Mouse (Mus musculus): ENCODE results near the gene Trp53tg5.

Trp53tg5 gene

DNA sequence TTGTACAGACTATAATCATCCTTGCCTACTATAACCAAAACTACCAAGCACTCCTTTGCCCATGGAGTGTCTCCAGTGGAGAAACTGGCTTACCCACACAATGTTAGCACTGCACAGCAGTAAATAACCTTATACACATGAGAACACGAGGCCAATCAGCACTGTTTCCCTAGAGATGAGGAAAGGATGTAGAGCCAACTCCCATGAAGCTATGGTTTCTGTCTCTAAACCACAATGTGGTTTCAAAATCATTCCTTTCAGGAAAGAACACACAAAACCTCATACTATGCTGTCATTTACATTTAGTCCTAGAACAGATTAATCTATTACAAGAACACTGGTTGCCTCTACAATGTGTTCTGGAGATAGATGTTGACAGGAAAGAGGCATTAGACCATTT, 22.8 kb upstream of the Trp53tg5 start:
- DNase-seq (ENCODE audit: low spot score): no peak

DNA sequence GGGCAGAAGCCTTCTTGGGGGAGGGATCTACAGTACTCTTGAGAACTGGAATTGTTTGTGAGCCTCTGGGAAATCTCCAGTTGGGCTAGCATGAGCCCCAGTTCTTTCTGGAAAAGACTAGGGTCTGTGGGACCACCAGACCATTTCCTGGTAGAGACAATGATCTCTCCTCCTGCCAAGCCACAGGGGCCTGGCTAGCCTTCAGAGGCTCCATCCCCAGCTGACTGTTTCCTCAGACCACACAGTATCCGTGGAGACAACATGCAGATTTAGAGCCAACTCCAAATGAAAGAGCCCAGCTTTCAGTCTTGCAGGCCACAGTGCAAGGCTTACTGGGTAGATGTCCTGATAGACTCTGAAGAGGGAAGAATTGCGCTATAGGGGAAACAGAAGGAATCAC, 20.6 kb upstream of the Trp53tg5 start:
- DNase-seq (ENCODE audit: low spot score): no peak

DNA sequence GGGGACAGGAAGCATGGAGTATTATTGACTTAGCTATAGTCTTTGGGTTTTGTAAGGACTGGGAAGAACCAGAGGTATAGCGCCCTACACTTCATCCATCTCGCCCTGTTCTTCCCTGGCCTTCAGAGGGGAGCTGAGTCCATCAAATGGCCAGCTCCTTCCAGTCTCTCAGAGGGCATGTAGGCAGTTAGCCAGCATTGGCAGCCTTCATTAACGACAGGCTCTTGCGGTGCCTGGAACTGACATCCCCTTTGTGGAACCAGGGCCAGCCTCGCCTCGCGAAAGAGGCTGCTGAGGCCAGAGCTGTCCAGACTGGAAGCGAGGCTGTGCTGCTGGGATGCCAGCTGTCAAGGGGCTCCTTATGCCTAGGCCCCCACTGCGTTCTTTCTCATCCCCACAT, 14.3 kb upstream of the Trp53tg5 start:
- DNase-seq (ENCODE audit: low spot score): peak; percentile 83

DNA sequence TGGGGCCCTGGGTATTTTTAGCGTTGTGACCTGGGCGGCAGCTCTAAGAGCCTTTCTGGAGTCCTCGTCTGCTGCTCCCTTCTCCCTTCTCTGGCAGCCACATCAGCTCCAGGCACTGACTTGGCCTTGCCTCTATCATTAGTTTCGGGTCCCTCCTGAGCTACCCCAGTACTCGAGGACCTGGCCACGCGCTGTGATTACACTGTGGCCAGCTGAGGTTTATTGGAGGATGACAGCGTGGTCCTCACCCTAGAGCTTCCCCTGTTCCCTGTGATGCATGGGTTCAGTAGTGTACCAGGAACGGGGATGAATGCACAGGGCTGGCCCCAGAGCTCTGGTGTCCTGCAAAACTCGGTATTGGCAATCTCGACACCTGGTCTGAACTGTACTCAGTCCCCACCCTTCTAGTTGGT, 13.6 kb upstream of the Trp53tg5 start:
- DNase-seq (ENCODE audit: low spot score): no peak

DNA sequence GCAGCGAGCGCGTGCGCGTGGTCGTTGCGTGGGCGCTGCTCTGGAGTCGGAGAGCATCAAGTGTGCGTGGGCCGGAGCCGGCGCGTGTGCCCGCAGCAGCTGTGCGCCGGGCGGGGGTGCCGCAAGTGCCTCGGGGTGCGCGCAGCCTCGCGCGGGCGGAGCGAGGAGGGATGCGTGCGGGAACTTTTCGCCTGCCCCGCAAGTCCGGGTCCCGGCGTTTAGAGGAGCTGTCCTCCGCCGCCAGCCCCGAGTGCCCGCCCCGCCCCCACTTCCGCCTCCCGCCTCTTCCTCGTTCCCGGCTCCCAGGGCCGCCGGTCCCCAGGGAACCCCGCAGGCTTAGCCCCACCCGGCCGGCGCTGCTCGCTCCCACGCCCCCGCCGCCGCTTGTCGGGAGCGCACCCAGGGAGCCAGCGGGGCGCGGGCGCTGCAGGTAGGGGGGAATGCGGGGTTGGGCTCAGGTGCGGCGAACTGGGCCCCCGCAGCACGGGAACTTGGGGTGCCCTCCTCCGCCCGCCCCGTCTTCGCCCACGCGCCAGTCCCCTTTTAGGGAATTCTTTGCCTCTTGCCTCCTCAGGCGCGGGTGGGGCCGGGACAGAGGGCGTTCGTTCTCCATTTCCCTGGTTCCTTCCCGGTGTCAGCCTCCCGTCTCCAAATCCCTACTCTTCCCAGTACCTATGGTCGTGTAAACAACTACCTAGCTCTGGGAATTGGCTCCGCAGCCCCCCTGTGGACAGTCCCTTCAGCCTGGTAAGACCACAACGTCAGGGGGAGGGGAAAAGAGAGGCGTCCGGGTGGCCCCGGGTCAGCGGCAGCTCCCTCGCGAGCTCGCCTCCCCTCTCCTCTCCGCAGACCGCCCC, 13.0 kb upstream of the Trp53tg5 start:
- peak; percentile 83 for DNase-seq (ENCODE audit: low spot score)

DNA sequence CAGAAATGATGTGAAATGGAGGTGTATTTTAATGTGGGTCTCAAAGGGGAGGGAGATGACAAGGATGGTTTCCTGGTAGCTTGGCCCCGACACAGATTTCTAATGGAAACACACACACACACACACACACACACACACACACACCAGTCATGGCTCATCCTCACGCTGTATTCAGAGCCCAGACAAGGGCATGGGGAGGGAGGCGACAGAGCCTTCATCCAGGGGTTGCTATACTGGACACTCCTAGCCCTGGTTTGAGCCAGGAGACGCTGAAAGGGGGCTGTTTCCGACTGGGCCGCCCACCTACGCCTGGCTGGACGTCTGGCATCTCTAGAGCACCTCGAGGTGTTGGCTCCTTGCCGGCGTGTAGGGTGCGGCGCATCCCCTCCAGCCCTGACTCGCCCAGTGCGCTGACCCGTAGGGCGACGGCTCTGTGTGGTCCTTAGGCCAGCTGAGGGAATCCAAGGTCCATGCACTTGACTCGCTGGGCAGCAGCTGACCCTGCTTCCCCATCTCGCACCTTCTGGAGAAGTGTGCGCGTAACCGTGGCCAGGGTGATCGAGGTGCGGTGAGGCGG, 12.2 kb upstream of the Trp53tg5 start, which contains the start of gene Dbndd2:
Gene Dbndd2 (plus strand): TSS at position 426 of the 577 bp plus-strand sequence.
- DNase-seq (ENCODE audit: low spot score): no peak

DNA sequence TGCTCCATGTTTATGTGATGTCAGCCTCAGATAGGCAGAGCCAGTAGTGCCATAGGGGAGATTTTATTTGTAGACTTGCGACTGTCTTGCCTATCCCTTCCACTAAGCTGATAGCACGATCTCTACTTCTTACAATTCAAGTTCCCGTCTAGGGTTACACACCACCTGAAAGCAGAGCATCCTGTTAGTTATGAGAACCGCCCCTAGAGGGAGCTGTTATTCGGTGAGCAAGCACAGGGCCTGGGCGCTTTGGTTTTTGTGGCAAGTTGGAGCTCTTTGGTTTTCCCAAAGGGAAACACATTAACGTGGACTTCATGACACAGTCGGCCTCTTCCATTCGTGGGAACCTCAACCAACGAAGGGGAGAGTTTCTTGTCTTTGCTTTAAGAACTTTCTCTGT, 3.3 kb downstream of the Trp53tg5 start:
- DNase-seq (ENCODE audit: low spot score): peak; percentile 76

DNA sequence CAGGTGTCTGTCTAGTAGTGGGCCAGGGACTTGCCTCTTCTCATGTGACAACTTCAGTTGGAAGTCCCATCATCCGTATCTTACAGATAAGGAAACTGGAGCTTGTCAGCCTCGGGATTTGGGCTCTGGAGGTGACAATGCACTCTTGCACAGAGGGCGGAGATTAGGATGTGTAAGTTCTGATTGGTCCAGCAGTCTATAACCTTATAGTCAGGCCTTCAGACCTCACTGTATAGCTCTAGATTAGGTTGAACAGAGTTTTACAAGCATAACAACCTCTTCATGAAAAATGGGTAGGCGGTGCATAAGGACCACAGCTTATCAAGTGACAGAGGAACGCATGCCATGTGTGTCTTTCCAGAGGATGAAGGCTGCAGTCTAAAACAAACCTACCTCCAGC, 6.7 kb downstream of the Trp53tg5 start:
- DNase-seq (ENCODE audit: low spot score): no peak

DNA sequence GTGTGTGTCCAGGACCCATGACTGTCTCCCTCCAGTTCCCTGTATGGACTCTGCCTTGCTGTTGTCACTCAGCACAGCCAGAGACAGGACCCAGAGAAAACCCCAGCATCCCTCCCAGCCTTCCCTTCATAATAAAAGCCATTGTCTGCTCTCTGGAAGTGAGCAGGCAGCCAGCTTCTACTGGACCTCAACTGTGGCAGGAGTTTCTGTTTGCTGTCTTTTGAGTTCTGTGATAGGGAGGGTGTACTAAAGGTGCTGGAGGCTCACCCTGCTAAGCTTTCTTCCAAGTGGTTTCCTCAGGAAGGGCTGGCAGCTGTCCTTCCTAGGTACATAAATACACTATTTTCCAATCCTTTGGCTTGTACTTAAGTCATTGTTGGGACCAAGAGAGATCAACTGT, 8.4 kb downstream of the Trp53tg5 start:
- DNase-seq (ENCODE audit: low spot score): no peak

DNA sequence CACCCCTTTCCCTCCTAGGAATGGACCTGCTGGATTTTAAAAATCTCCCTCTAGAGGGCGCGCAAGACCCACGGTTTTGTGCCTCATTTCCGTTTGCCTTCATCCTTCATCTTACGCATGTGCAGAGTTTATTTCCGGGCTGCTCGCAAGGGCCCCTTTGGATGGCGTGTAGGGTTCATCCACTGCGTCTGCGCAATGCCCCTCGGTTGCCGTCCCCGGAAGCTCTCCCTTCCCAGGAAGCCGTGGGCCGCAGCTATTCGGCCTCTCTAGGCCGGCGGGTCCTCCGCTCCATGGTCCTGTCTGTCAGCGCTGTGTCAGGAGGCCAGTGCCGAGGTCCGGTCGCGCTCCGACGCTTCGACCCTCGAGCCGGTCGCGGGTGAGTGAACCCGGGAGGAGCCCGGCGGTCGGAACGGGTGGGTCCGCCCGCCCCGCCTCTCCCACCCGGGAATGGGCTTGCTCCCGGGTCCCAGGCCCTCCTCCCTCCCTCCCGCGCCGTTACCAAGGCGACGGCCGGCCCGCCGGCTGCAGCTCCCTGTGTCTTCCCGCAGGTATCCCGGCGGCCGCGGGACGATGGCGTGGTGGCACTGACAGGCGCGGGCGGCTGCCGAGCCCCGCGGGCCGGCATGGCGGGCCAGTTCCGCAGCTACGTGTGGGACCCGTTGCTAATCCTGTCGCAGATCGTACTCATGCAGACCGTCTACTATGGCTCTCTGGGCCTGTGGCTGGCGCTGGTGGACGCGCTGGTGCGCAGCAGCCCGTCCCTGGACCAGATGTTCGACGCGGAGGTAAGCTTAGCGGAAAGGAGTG, 12.6 kb downstream of the Trp53tg5 start, which contains the start of gene Gm20458:
Gene Gm20458 (plus strand): TSS at position 223 of the 807 bp plus-strand sequence.
- peak; percentile 97 for DNase-seq (ENCODE audit: low spot score)

DNA sequence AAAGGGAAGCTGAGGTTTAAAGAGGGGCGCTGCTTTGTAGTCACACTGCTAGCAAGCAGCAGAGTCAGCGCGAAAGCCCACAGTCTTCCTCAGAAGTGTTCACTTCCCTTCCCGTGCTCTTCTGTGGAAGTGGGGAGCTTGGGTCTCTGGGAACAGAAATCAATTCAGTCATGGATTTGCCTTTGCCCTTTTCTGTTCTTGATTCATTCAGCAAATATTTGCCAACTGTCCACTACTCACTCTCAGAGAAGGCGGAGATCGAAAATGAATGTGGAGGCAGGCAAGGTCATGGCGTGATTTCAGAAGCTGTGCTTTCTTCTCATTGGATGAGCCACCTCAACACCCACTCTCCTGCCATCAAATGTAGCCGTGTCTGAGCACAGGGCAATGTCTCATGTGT, 15.0 kb downstream of the Trp53tg5 start:
- no peak for DNase-seq (ENCODE audit: low spot score)

DNA sequence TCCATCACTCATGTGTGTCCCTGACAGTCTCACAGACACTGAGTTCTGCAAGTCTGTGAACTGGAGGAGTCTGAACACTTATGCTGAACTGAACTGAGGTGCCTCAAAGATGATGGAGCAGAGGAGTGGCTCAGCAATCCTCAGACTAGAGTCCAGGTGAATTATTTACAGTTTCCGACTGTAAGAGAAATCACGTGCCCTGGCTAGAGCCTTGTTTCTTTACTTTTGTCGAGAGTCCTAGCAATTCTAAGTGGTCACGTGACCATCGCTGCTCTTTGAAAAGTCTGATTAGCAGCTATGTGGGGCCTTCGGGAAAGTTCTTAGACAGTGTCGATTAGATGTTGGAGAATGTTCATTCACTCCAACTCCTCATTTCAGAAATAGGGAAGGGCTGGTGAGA, 15.6 kb downstream of the Trp53tg5 start:
- DNase-seq (ENCODE audit: low spot score): no peak

DNA sequence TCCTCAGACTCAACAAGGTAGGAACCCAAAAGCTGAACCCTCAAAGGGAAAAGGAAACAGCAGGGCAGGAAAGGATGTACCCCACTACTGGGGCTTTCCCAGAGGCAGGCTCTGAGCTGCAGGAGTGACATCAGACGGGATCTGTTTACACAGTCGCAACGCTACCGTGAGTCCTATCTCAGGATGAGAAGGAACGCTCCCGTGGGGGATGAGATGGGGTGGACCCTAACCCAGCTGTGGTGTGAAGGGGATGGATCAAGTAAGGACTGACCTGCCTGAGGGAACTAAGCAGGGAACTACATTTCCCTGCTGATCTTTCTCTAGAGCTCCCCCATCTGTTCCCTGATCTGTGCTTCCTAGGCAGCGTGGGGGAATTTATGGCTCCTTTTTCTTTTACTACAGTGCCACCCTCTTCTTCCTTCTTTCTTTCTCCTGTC, 16.6 kb downstream of the Trp53tg5 start, which contains the start of gene Sys1:
Gene Sys1 (plus strand): TSS at position 101 of the 437 bp plus-strand sequence.
- DNase-seq (ENCODE audit: low spot score): peak; percentile 53

DNA sequence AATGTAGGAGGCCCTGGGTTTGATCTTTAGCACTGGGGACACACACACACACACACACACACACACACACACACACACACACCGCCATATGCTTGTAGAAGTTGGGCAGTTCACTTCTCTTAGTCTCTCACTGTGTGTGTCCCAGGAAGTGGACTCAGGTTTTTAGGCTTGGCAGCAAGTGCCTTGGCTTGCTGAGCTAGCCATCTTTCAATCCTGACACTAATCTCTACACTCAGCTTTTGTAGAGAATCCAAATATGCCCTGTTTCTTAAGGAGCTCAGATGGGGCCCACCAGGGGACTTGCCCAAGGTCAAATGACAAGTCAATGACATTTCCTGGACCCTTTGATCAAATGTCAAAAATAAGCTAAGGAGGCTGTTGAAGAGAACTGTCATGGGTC, 17.1 kb downstream of the Trp53tg5 start:
- no peak for DNase-seq (ENCODE audit: low spot score)

DNA sequence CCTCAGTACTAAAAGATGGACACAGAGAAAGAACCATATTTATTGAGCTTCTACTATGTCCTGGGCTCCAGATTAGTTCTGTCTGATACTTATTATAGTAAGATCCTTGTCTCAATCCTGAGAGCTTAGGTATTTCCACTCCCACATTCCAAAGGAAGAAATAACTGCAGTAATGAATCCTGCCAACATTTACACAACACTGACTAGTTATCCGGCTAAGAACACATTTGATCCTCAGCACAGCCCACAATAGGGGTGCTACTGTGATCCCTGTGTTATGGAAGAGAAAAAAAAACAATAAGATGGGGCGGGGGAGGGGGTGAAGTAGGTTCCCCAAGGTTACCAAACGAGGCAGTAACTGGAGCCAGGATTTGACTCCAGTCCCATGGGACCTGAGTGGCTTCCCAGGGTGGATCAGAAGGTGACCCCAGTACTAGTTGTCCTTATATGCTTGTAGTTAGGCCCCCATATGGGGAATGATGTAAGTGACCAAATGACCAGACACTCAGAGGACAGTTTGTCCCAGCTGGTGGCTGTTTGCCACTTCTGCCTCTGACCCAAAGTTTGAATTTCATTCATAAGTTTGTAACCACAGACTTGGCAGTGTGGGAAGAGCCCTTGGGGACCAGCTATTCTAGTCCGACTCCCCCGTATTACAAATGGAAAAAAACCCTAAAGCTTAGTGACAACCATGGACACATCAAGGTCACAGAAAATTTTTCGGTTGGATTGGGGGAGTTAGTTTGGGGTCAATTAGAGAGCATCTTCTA, 17.9 kb downstream of the Trp53tg5 start:
- DNase-seq (ENCODE audit: low spot score): no peak

DNA sequence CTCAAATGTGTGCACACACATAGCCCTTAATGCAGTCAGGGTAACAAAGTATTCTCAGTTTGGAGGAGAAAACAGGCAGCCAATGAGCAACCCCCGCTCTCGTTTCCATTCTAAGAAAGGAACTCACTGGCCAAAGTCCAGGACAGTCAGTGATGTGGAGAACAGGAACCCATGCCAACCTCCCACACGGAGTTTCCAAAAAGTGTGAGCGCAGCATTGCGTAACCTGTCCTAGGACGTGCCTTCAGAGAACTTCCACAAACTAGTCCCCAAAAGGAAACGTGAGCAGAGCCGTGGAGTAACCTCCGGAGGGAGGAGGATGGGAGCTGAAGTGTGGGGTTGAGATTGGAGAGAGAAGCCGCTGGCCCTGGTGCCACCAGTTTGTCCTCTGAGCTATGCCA, 18.7 kb downstream of the Trp53tg5 start:
- DNase-seq (ENCODE audit: low spot score): peak; percentile 81

DNA sequence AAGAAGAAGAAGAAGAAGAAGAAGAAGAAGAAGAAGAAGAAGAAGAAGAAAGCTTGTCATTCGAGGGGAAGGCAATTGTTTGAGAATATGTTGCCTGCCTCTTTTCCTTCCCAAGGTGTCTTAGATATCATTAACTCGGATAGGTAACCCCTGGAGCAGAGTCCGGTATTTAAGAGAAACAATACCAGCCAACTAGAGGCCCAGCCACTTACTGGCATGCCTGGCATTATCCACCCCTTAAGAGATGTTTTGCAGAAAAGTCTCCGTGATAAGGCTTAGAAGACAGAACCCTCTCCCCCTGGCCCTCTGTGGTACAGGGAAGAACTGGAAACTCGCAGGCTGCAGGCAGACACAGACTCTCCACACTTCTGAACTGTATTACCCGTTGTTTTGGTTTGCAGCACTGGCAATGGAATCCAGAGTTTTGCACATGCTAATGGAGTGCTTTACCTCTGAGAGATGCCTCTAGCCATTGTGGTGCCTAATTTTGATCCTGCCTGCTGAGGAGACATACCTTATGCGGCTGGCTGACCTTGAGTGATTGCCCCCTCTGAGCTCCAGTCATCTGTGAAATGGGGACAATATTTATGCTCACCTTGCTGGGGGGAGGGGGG, 19.5 kb downstream of the Trp53tg5 start:
- DNase-seq (ENCODE audit: low spot score): no peak

DNA sequence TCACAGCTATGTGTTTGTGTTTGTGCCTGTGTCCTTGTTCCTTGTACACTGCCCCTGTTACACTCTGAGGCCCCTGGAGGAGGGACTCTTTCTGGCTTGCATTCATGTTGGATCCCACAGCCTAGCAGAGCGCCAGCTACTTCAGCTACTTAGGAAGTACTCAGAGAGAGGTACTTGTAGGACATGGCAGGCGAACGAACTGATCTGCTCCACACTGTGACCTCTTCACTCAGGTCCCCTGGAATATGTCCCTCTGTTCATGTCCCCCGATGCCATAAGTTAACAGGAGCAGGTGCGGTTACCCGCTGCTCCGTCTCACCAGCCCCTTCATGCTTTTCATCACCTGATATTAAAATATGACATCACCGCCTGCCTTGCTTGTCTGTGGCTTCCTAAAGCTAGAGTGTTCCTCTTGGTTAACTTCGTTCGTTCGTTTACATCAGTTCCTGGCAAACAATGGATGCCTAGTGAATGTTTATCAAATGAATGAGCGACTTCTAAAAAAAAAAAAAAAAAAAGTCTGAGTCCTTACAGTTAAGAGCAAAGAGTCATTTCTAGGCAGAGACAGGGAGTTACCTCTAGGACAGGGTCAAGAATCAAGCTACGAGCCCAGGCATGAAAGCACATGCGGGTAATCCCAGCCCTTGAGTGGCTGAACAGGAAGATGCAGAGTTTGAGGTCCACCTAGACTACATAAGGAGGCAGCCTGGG, 20.3 kb downstream of the Trp53tg5 start:
- DNase-seq (ENCODE audit: low spot score): no peak

DNA sequence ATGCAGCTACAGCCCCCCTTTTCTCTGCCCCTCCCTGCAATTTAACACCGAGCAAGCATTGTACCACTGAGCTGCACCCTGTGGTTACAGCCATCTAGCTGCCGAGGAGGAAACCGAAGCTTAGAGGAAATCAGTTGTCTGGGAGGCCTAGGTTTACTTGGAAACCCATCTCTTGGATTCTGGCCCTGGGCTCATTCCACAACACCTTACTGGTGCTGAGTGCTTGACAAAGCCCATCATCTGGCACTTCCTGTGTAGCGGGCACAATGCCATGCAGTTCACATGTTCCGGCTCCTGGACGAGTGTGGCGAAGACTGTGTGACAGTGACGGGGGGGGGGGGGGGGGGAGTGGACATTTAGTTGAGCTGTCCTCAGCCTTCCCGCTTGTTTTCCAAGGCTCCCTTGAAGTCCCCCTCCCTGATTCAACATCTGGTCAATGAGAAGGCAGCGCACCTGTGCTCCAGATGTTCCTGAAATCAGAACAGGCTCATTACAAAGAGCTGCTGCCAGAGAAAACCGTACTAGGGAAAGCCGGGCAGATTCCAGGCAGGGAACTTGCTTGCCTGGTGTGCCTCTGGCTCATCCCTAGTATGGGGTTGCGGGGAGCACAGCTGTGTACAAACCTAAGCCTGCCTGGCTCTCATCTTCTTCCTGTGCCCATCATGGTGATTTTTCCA, 21.4 kb downstream of the Trp53tg5 start:
- DNase-seq (ENCODE audit: low spot score): no peak
